Mouse (Mus musculus) heart, embryonic 15.5 days (tissue): ENCODE results near the gene Ankmy2. TPM values are rescaled to one million over a fixed set of nuclear protein-coding genes. Genes with fewer than 3 reads are reported as not detected.

Experiments
- ATAC-seq: fragments of 200-750 bp; cut with Nextera tagmentation; replicated peaks from 2 replicates; pipeline ENCODE4 v1.8.0; 2017; ENCODE audit warnings: low read depth, moderate TSS enrichment; ENCODE audit not compliant: insufficient number of reproducible peaks, insufficient read depth, low FRiP score
- H3K27ac ChIP-seq: fragments of 300-500 bp; sonication (generic); 2 replicates; pipeline ENCODE4 v1.5.1; 2015; ENCODE audit warnings: mild to moderate bottlenecking, inconsistent platforms
- H3K27me3 ChIP-seq: fragments of 300-500 bp; sonication (generic); 2 replicates; pipeline ENCODE4 v1.6.1; 2015; ENCODE audit warnings: inconsistent platforms
- H3K36me3 ChIP-seq: fragments of 300-500 bp; sonication (generic); 2 replicates; pipeline ENCODE4 v1.6.1; 2015; ENCODE audit warnings: mild to moderate bottlenecking, inconsistent platforms
- H3K4me1 ChIP-seq: fragments of 300-500 bp; sonication (generic); replicated peaks from 2 replicates; pipeline ENCODE4 v1.6.1; 2015; ENCODE audit warnings: inconsistent platforms
- H3K4me2 ChIP-seq: fragments of 300-500 bp; sonication (generic); 2 replicates; pipeline ENCODE4 v1.6.1; 2015; ENCODE audit warnings: inconsistent platforms, mild to moderate bottlenecking, moderate library complexity
- H3K4me3 ChIP-seq: fragments of 300-500 bp; sonication (generic); 2 replicates; pipeline ENCODE4 v1.5.1; 2015; ENCODE audit warnings: mild to moderate bottlenecking, inconsistent platforms
- H3K9ac ChIP-seq: fragments of 300-500 bp; sonication (generic); 2 replicates; pipeline ENCODE4 v1.6.1; 2015; ENCODE audit warnings: mild to moderate bottlenecking, inconsistent platforms
- H3K9me3 ChIP-seq: fragments of 300-500 bp; sonication (generic); replicated peaks from 2 replicates; pipeline ENCODE4 v1.6.1; 2016; ENCODE audit warnings: inconsistent platforms
- WGBS: fragments of 180-500 bp; shearing (Covaris S2); methylation state at CpG from one replicate; pipeline ENCODE4 v1.1.7; 2015; ENCODE audit warnings: mixed read lengths; 5-methylcytosine and 5-hydroxymethylcytosine counted together
- polyA plus RNA-seq: library from polyadenylated mRNA; unstranded; fragments of >200 nt; fragmentation: Nextera tagmentation; extraction: Ambion mirVana; gene quantifications from 2 replicates; pipeline ENCODE4 v1.2.1, GENCODE M21; 2015

The Ankmy2 gene
- polyA plus RNA-seq, 1 experiment from 2014 or later = 27.0 TPM

DNA sequence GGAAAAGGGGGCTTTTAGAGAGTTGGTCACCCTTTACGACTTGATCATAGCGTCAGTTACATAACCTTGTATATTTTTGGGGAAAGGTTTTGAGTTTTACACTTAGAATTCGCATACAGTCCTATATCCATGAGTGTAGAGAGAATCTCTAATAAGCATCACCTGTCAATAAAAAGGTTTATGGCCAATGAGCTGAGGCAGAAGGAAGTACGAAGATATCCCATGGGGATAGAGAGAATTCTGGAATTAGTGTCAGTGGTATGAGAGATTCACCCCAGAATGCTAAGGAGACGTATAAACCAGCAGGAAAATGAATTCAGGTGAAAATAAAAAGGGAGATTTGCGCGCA lies 50.9 kb downstream of the Ankmy2 start:
- Histone ChIP-seq H3K27me3 (no peaks in the 10 kb centered on the region), H3K36me3 (no peaks in the 10 kb centered on the region), H3K27ac (no peak overlapping the region), H3K4me3 (0 out of 2 replicates have a peak overlapping the region, but pooled peaks have one; percentile 18), H3K4me2 (peak overlapping the region; percentile 46), H3K9me3 (no peaks in the 10 kb centered on the region), H3K4me1 (peaks cover 8% of the 10 kb centered on the region; the same call in 1 of the 2 replicates), H3K9ac (no peak overlapping the region)
- 71% methylated on average over 7 of the region's 7 CpGs for WGBS
- ATAC-seq = no peak

DNA sequence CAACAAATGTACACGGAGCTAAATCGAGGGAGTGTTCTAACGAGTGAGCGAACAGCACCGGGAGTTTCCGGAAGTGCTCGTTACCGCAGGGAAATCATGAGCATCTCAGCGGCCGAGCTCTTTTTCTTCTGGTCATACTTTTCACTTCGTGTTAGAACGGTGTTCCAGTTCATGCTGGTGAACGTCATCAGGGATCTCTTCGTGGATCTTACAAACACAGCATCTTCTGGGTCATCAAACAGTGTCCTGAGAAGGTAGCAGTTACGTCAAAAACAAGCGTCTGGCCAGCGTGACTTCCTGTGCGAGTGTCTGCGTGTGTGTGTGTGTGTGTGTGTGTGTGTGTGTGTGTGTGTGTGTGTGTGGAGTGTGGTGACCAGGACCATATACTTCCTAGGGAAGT lies 51.5 kb downstream of the Ankmy2 start:
- H3K4me2 ChIP-seq = no peak overlapping the region
- no peak overlapping the region for H3K9ac ChIP-seq

GRCm38 (mm10) chr12:36210096-36210495 lies 53.2 kb downstream of the Ankmy2 start:
- Histone ChIP-seq H3K27ac (no peak overlapping the region), H3K9me3 (no peaks in the 10 kb centered on the region), H3K4me2 (no peak overlapping the region), H3K27me3 (no peaks in the 10 kb centered on the region), H3K4me1 (peaks cover 8% of the 10 kb centered on the region; the same call in 1 of the 2 replicates), H3K36me3 (no peaks in the 10 kb centered on the region), H3K9ac (no peak overlapping the region), H3K4me3 (no peak overlapping the region)
- no peak for ATAC-seq
- 77% methylated on average over 4 of the region's 4 CpGs for WGBS

More for the DNA sequence above, 51.5 kb downstream of the Ankmy2 start:
- ATAC-seq = no peak
- Histone ChIP-seq H3K36me3 (no peaks in the 10 kb centered on the region), H3K9me3 (no peaks in the 10 kb centered on the region), H3K4me1 (peaks cover 8% of the 10 kb centered on the region; the same call in 1 of the 2 replicates), H3K27ac (no peak overlapping the region), H3K27me3 (no peaks in the 10 kb centered on the region), H3K4me3 (no peak overlapping the region)
- WGBS = 73% methylated on average over 19 of the region's 19 CpGs

GRCm38 (mm10) chr12:36214389-36215148 lies 57.7 kb downstream of the Ankmy2 start:
- Histone ChIP-seq H3K36me3 (no peaks in the 10 kb centered on the region), H3K4me2 (no peak overlapping the region), H3K27me3 (no peaks in the 10 kb centered on the region), H3K4me3 (no peak overlapping the region), H3K4me1 (no peaks in the 10 kb centered on the region), H3K9me3 (no peaks in the 10 kb centered on the region), H3K9ac (no peak overlapping the region), H3K27ac (no peak overlapping the region)
- WGBS = 41% methylated on average over 8 of the region's 8 CpGs
- no peak for ATAC-seq

- Histone ChIP-seq H3K9me3 (no peaks in the 10 kb centered on the region), H3K4me2 (no peak overlapping the region), H3K27ac (no peak overlapping the region), H3K4me1 (no peaks in the 10 kb centered on the region), H3K9ac (no peak overlapping the region), H3K27me3 (no peaks in the 10 kb centered on the region), H3K36me3 (no peaks in the 10 kb centered on the region), H3K4me3 (no peak overlapping the region)
- ATAC-seq = no peak
- 0% methylated on average over 1 of the region's 1 CpGs for WGBS
These were observed 58.2 kb downstream of the Ankmy2 start for GRCm38 (mm10) chr12:36215149-36215480.

DNA sequence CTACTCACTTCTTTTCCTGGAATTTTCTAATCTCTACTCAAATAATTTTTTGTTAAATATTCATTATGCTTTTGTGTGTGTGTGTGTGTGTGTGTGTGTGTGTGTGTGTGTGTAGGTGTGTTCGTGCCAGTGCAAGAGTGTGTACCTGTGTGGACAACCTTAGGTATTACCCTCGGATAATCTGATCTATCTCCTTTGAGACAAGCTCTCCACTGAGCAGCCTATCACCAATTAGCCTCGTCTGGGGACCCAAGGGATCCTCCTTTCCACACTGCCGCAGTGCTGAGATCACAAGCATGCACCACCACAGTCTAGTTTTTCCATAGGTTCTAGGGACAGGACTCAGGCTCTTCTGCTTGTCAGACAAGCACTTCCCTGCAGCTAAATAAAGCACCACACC lies 59.3 kb downstream of the Ankmy2 start:
- H3K9ac ChIP-seq = no peak overlapping the region
- no peak overlapping the region for H3K27ac ChIP-seq
- H3K4me2 ChIP-seq = peak overlapping the region; percentile 24; the same call in 1 of the 2 replicates
- no peak for ATAC-seq
- no peaks in the 10 kb centered on the region for H3K9me3 ChIP-seq
- no peaks in the 10 kb centered on the region for H3K4me1 ChIP-seq
- no peaks in the 10 kb centered on the region for H3K36me3 ChIP-seq
- no peaks in the 10 kb centered on the region for H3K27me3 ChIP-seq
- H3K4me3 ChIP-seq = no peak overlapping the region
- WGBS = 50% methylated on average over 4 of the region's 4 CpGs

- Histone ChIP-seq H3K27me3 (no peaks in the 10 kb centered on the region), H3K27ac (no peak overlapping the region), H3K9me3 (no peaks in the 10 kb centered on the region), H3K9ac (no peak overlapping the region), H3K4me2 (peak overlapping the region; percentile 24; the same call in 1 of the 2 replicates), H3K4me3 (no peak overlapping the region), H3K4me1 (no peaks in the 10 kb centered on the region), H3K36me3 (no peaks in the 10 kb centered on the region)
- ATAC-seq = no peak
- 71% methylated on average over 10 of the region's 10 CpGs for WGBS
These were observed 60.0 kb downstream of the Ankmy2 start for GRCm38 (mm10) chr12:36216905-36217304.

DNA sequence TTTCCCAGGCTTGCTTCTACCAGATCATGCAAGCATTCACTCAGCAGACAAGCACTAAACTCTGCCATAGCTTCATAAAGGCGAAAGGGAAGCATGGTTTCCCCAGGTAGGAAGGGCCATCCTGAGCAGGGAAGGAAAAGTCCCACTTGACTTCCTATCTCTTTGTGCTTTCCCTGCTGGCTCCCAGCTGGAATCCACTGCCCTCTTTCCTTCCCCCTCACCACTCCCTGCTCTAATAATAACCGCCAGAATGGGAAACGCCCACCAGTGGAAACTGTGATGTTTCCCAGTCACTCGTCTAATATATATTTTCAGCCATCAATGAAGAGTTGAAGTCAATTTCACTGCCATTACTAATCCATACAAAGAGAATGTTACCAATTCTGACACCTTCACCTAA lies 67.5 kb downstream of the Ankmy2 start:
- no peak overlapping the region for H3K4me2 ChIP-seq
- ATAC-seq = no peak

GRCm38 (mm10) chr12:36231386-36231785 lies 74.5 kb downstream of the Ankmy2 start:
- H3K36me3 ChIP-seq = no peaks in the 10 kb centered on the region
- WGBS = 73% methylated on average over 2 of the region's 2 CpGs

More for the DNA sequence above, 67.5 kb downstream of the Ankmy2 start:
- Histone ChIP-seq H3K36me3 (no peaks in the 10 kb centered on the region), H3K9me3 (no peaks in the 10 kb centered on the region), H3K27me3 (no peaks in the 10 kb centered on the region), H3K4me1 (peaks cover 2% of the 10 kb centered on the region; the same call in 1 of the 2 replicates), H3K4me3 (no peak overlapping the region), H3K9ac (no peak overlapping the region), H3K27ac (no peak overlapping the region)
- WGBS = 35% methylated on average over 4 of the region's 4 CpGs

GRCm38 (mm10) chr12:36241171-36241570 lies 84.3 kb downstream of the Ankmy2 start:
- Histone ChIP-seq H3K36me3 (no peaks in the 10 kb centered on the region), H3K9me3 (no peaks in the 10 kb centered on the region), H3K9ac (no peak overlapping the region), H3K27me3 (no peaks in the 10 kb centered on the region), H3K4me3 (no peak overlapping the region), H3K27ac (no peak overlapping the region), H3K4me2 (no peak overlapping the region), H3K4me1 (no peaks in the 10 kb centered on the region)
- WGBS = 65% methylated on average over 3 of the region's 3 CpGs
- no peak for ATAC-seq

More at GRCm38 (mm10) chr12:36231386-36231785, 74.5 kb downstream of the Ankmy2 start:
- Histone ChIP-seq H3K4me2 (no peak overlapping the region), H3K4me3 (no peak overlapping the region), H3K27me3 (no peaks in the 10 kb centered on the region), H3K9me3 (no peaks in the 10 kb centered on the region), H3K27ac (no peak overlapping the region), H3K4me1 (no peaks in the 10 kb centered on the region), H3K9ac (no peak overlapping the region)
- no peak for ATAC-seq
